Mouse (Mus musculus) heart, adult 11 months (tissue): ENCODE results near the gene Hist1h2bn.
"Not testable (repeated sequence)": the region's sequence is repeated elsewhere in the genome, so short reads cannot be mapped to it uniquely, and the experiment has no call there.

ENCODE experiments used
- DNase-seq: peaks from one replicate; pipeline ENCODE4 v3.0.0; 2022

Hist1h2bn gene

GRCm38 (mm10) chr13:21729544-21729943, 24.4 kb upstream of the Hist1h2bn start:
- no peak for DNase-seq

- no peak for DNase-seq
Observed at GRCm38 (mm10) chr13:21733466-21733865, 20.5 kb upstream of the Hist1h2bn start.

GRCm38 (mm10) chr13:21734010-21734905, 19.7 kb upstream of the Hist1h2bn start:
- DNase-seq, result peak; percentile 96

- DNase-seq, result peak; percentile 97
Observed at GRCm38 (mm10) chr13:21734906-21735767, 18.8 kb upstream of the Hist1h2bn start, which contains the start of gene Hist1h4j. Gene Hist1h4j, plus strand, starts transcription at chr13:21735064.

GRCm38 (mm10) chr13:21745006-21745405, 8.9 kb upstream of the Hist1h2bn start:
- no peak for DNase-seq

- peak; percentile 67 for DNase-seq
Observed at GRCm38 (mm10) chr13:21749387-21750158, 4.3 kb upstream of the Hist1h2bn start.

- DNase-seq, result peak; percentile 99
Observed at GRCm38 (mm10) chr13:21750159-21751017, 3.5 kb upstream of the Hist1h2bn start, which contains the start of gene Hist1h4k. Gene Hist1h4k, minus strand, starts transcription at chr13:21750505.

- no peak for DNase-seq
Observed at GRCm38 (mm10) chr13:21751417-21751816, 2.5 kb upstream of the Hist1h2bn start.

GRCm38 (mm10) chr13:21751827-21752226, 2.1 kb upstream of the Hist1h2bn start:
- DNase-seq, result peak; percentile 23

GRCm38 (mm10) chr13:21752356-21752755, 1.6 kb upstream of the Hist1h2bn start:
- peak; percentile 22 for DNase-seq

GRCm38 (mm10) chr13:21753051-21753523, 836 bp upstream of the Hist1h2bn start:
- no peak for DNase-seq

- not testable (repeated sequence) for DNase-seq
Observed at GRCm38 (mm10) chr13:21754294-21755001, 525 bp downstream of the Hist1h2bn start.

GRCm38 (mm10) chr13:21755707-21756106, 1.8 kb downstream of the Hist1h2bn start:
- DNase-seq, result no peak

GRCm38 (mm10) chr13:21778814-21779766, 25.2 kb downstream of the Hist1h2bn start:
- peak; percentile 98 for DNase-seq

- DNase-seq, result peak; percentile 96
Observed at GRCm38 (mm10) chr13:21779767-21780731, 26.1 kb downstream of the Hist1h2bn start, which contains the start of gene Hist1h1b. Gene Hist1h1b, minus strand, starts transcription at chr13:21780625.

GRCm38 (mm10) chr13:21781021-21781555, 27.2 kb downstream of the Hist1h2bn start:
- DNase-seq, result no peak

GRCm38 (mm10) chr13:21781639-21782038, 27.7 kb downstream of the Hist1h2bn start:
- no peak for DNase-seq
